Mouse (Mus musculus) bone marrow macrophage, adult 2 months (primary cell): ENCODE data around the gene Zfp953. TPM values are rescaled to one million over a fixed set of nuclear protein-coding genes. Genes with fewer than 3 reads are reported as not detected.
A peak's percentile ranks its signal among the peaks of the same experiment; 100 is the strongest.

Experiments
- H3K27ac ChIP-seq: 2 replicates; pipeline ENCODE4 v1.5.1; 2012; ENCODE audit warnings: low read depth, low read length; ENCODE audit not compliant: insufficient read depth
- H3K4me1 ChIP-seq: 2 replicates; pipeline ENCODE4 v1.6.1; 2012; ENCODE audit warnings: low read length; ENCODE audit not compliant: control insufficient read depth, insufficient read depth
- H3K4me3 ChIP-seq: 2 replicates; pipeline ENCODE4 v1.5.1; 2012; ENCODE audit warnings: mild to moderate bottlenecking, low read length, moderate library complexity; ENCODE audit not compliant: insufficient read depth
- CTCF ChIP-seq: IDR thresholded peaks from 2 replicates; pipeline ENCODE4 v1.5.1; 2012; ENCODE audit warnings: low read depth, mild to moderate bottlenecking, low read length, moderate library complexity
- POLR2A ChIP-seq: IDR thresholded peaks from 2 replicates; pipeline ENCODE4 v1.6.1; 2012; ENCODE audit warnings: mild to moderate bottlenecking, low read depth, low read length, borderline replicate concordance
- polyA plus RNA-seq: library from polyadenylated mRNA; stranded (reverse); fragments of >200 nt; gene quantifications from 2 replicates; pipeline ENCODE4 v1.2.4, GENCODE M21; 2012; ENCODE audit not compliant: missing spikeins, insufficient read depth, insufficient read length

Zfp953 gene
- polyA plus RNA-seq, 1 experiment = 6.2 TPM

GRCm38 (mm10) chr13:67305822-67306672, 54.4 kb downstream of the Zfp953 start, which contains the start of gene Zfp457:
Gene Zfp457, minus strand, starts transcription at chr13:67306485.
- Histone ChIP-seq H3K4me3 (peak within 1 kb of the TSS; percentile 95), H3K27ac (peak within 1 kb of the TSS; percentile 37), H3K4me1 (no peaks in the 10 kb centered on the region)
- no peak for TF ChIP-seq POLR2A
- TF ChIP-seq CTCF = no peak

Other genes with a start within 250 kb of the Zfp953 start
- 0.90 and 1.5 TPM in 2 replicates for gene Rslcan18, start 244.3 kb downstream of the Zfp953 start, polyA plus RNA-seq
- 3.1 and 3.8 TPM in 2 replicates for gene Zfp759, start 238.9 kb downstream of the Zfp953 start, polyA plus RNA-seq
- 9.2 and 11.7 TPM in 2 replicates for gene Rsl1, start 187.4 kb downstream of the Zfp953 start, polyA plus RNA-seq
- gene Zfp455, start 166.1 kb downstream of the Zfp953 start, polyA plus RNA-seq = 6.5 and 6.7 TPM in 2 replicates
- 2.5 and 2.7 TPM in 2 replicates for gene Zfp458, start 82.1 kb downstream of the Zfp953 start, polyA plus RNA-seq
- 0.84 TPM in 1 of 2 replicates, not detected in the other for gene Zfp457, start 54.1 kb downstream of the Zfp953 start, polyA plus RNA-seq
- gene Zfp595, start 28.0 kb downstream of the Zfp953 start, polyA plus RNA-seq = 7.0 and 7.9 TPM in 2 replicates
- not detected in 2 replicates for gene Gm28044, start 69 bp downstream of the Zfp953 start, polyA plus RNA-seq
- 1.7 TPM in 1 of 2 replicates, not detected in the other for gene Gm28041, start 15.1 kb upstream of the Zfp953 start, polyA plus RNA-seq
- 4.5 and 7.1 TPM in 2 replicates for gene Zfp456, start 15.2 kb upstream of the Zfp953 start, polyA plus RNA-seq
- 13.5 and 14.4 TPM in 2 replicates for gene Zfp429, start 39.2 kb upstream of the Zfp953 start, polyA plus RNA-seq
- 0.16 TPM in 1 of 2 replicates, not detected in the other for gene Zfp459, start 60.8 kb upstream of the Zfp953 start, polyA plus RNA-seq
- gene Zfp874a, start 91.0 kb upstream of the Zfp953 start, polyA plus RNA-seq = 11.4 and 14.8 TPM in 2 replicates
- gene Zfp874b, start 123.7 kb upstream of the Zfp953 start, polyA plus RNA-seq = 11.2 and 11.4 TPM in 2 replicates
- gene Zfp58, start 139.9 kb upstream of the Zfp953 start, polyA plus RNA-seq = 6.1 and 8.0 TPM in 2 replicates
- gene Gm26965, start 165.5 kb upstream of the Zfp953 start, polyA plus RNA-seq = not detected in 2 replicates
- gene Zfp87, start 165.6 kb upstream of the Zfp953 start, polyA plus RNA-seq = 21.8 and 22.7 TPM in 2 replicates
- 5.9 and 6.3 TPM in 2 replicates for gene Zfp748, start 193.2 kb upstream of the Zfp953 start, polyA plus RNA-seq
- 9.5 and 10.8 TPM in 2 replicates for gene Zfp729b, start 249.1 kb upstream of the Zfp953 start, polyA plus RNA-seq